Mouse (Mus musculus) liver, adult 2 months (tissue): ENCODE data around the gene Atxn2l. TPM values are rescaled to one million over a fixed set of nuclear protein-coding genes. Genes with fewer than 3 reads are reported as not detected.

Source experiments
- DNase-seq: peaks from one replicate; pipeline ENCODE4 v3.0.0-alpha.2; 2011; ENCODE audit warnings: low read depth, low spot score; ENCODE audit errors: extremely low read depth
- H3K27ac ChIP-seq: fragments of 200-500 bp; replicated peaks from 2 replicates; pipeline ENCODE4 v1.5.1; 2012; ENCODE audit warnings: low read depth, mild to moderate bottlenecking, control low read depth, inconsistent platforms, low read length; ENCODE audit not compliant: insufficient read depth
- H3K27me3 ChIP-seq: fragments of 200-500 bp; 2 replicates; pipeline ENCODE4 v1.6.1; 2012; ENCODE audit warnings: mild to moderate bottlenecking, moderate library complexity, low read length, inconsistent platforms; ENCODE audit not compliant: control insufficient read depth, insufficient read depth
- H3K36me3 ChIP-seq: fragments of 200-500 bp; 2 replicates; pipeline ENCODE4 v1.6.1; 2012; ENCODE audit warnings: low read length, inconsistent platforms; ENCODE audit not compliant: control insufficient read depth, insufficient read depth
- H3K4me1 ChIP-seq: fragments of 200-500 bp; 2 replicates; pipeline ENCODE4 v1.6.1; 2011; ENCODE audit warnings: low read length; ENCODE audit not compliant: control insufficient read depth, insufficient read depth
- H3K4me3 ChIP-seq: fragments of 200-500 bp; 2 replicates; pipeline ENCODE4 v1.5.1; 2011; ENCODE audit warnings: low read depth, mild to moderate bottlenecking, control low read depth, low read length, moderate library complexity; ENCODE audit not compliant: insufficient read depth
- H3K79me2 ChIP-seq: fragments of 200-500 bp; 2 replicates; pipeline ENCODE4 v1.6.1; 2012; ENCODE audit warnings: inconsistent platforms, mild to moderate bottlenecking, low read length, moderate library complexity; ENCODE audit not compliant: control insufficient read depth, insufficient read depth
- H3K9ac ChIP-seq: fragments of 200-500 bp; 2 replicates; pipeline ENCODE4 v1.6.1; 2012; ENCODE audit warnings: low read depth, mild to moderate bottlenecking, control low read depth, inconsistent platforms, low read length
- CTCF ChIP-seq: fragments of 200-500 bp; IDR thresholded peaks from 2 replicates; pipeline ENCODE4 v1.5.1; 2011; ENCODE audit warnings: low read depth, low read length, control low read depth
- POLR2A ChIP-seq: fragments of 200-500 bp; IDR thresholded peaks from 2 replicates; pipeline ENCODE4 v1.6.1; 2011; ENCODE audit warnings: low read length, control low read depth; ENCODE audit not compliant: insufficient read depth; ENCODE audit errors: extremely low read depth
- WGBS: fragments of 180-500 bp; shearing (Covaris S2); methylation state at CpG from one replicate; pipeline ENCODE4 v1.1.7; 2018; 5-methylcytosine and 5-hydroxymethylcytosine counted together
- polyA plus RNA-seq: library from polyadenylated mRNA; depleted of rRNA; stranded (reverse); fragments of >200 nt; gene quantifications from 2 replicates; pipeline ENCODE4 v1.2.3, GENCODE M21; 2012
- total RNA-seq: library from RNA; depleted of rRNA; stranded (reverse); fragments of >200 nt; gene quantifications from 2 replicates; pipeline ENCODE4 v1.2.3, GENCODE M21; 2014

Atxn2l gene
- total and polyA plus RNA-seq, 2 experiments: 4.6 to 81.3 TPM

- no peak for TF ChIP-seq CTCF
- TF ChIP-seq POLR2A: no peak
- no peaks in the 10 kb centered on the region for H3K36me3 ChIP-seq
- H3K27me3 ChIP-seq: peaks cover 3% of the 10 kb centered on the region; the same call in 1 of the 2 replicates
- H3K4me3 ChIP-seq: peak overlapping the region; percentile 43
- no peaks in the 10 kb centered on the region for H3K79me2 ChIP-seq
- peak overlapping the region; percentile 23; the same call in 1 of the 2 replicates for H3K9ac ChIP-seq
- H3K4me1 ChIP-seq: 0 out of 2 replicates have a peak, but pooled peaks cover 3% of the 10 kb centered on the region
- DNase-seq: no peak
- no peak overlapping the region for H3K27ac ChIP-seq
- WGBS: 5% methylated on average over 28 of the region's 28 CpGs
These were observed 32.5 kb upstream of the Atxn2l start for GRCm38 (mm10) chr7:126535766-126536165.

GRCm38 (mm10) chr7:126533434-126533833 is 30.2 kb upstream of the Atxn2l start:
- TF ChIP-seq POLR2A (no peak), CTCF (no peak)
- Histone ChIP-seq H3K36me3 (no peaks in the 10 kb centered on the region), H3K4me3 (no peak overlapping the region), H3K79me2 (no peaks in the 10 kb centered on the region), H3K9ac (no peak overlapping the region), H3K27ac (no peak overlapping the region), H3K27me3 (peaks cover 3% of the 10 kb centered on the region; the same call in 1 of the 2 replicates), H3K4me1 (0 out of 2 replicates have a peak, but pooled peaks cover 3% of the 10 kb centered on the region)
- 83% methylated on average over 1 of the region's 1 CpGs for WGBS
- DNase-seq: no peak

- H3K79me2 ChIP-seq: no peaks in the 10 kb centered on the region
- no peak overlapping the region for H3K4me3 ChIP-seq
- WGBS: 14% methylated on average over 1 of the region's 1 CpGs
- H3K27ac ChIP-seq: no peak overlapping the region
- TF ChIP-seq CTCF (peak; percentile 60), POLR2A (no peak)
- H3K9ac ChIP-seq: no peak overlapping the region
- H3K36me3 ChIP-seq: no peaks in the 10 kb centered on the region
- DNase-seq: peak; percentile 55
- H3K4me1 ChIP-seq: no peaks in the 10 kb centered on the region
- no peaks in the 10 kb centered on the region for H3K27me3 ChIP-seq
These were observed 24.9 kb upstream of the Atxn2l start for GRCm38 (mm10) chr7:126528166-126528577.

- Histone ChIP-seq H3K9ac (no peak overlapping the region), H3K4me3 (no peak overlapping the region), H3K27ac (no peak overlapping the region), H3K36me3 (no peaks in the 10 kb centered on the region), H3K4me1 (no peaks in the 10 kb centered on the region), H3K27me3 (no peaks in the 10 kb centered on the region), H3K79me2 (no peaks in the 10 kb centered on the region)
- WGBS: 81% methylated on average over 3 of the region's 3 CpGs
- DNase-seq: no peak
- TF ChIP-seq CTCF (no peak), POLR2A (no peak)
These were observed 20.1 kb upstream of the Atxn2l start for GRCm38 (mm10) chr7:126523316-126523715.

GRCm38 (mm10) chr7:126519513-126519912 is 16.3 kb upstream of the Atxn2l start:
- Histone ChIP-seq H3K4me1 (no peaks in the 10 kb centered on the region), H3K27ac (no peak overlapping the region), H3K36me3 (no peaks in the 10 kb centered on the region), H3K4me3 (no peak overlapping the region), H3K27me3 (no peaks in the 10 kb centered on the region), H3K9ac (no peak overlapping the region), H3K79me2 (no peaks in the 10 kb centered on the region)
- no peak for DNase-seq
- 70% methylated on average over 2 of the region's 2 CpGs for WGBS
- TF ChIP-seq CTCF (no peak), POLR2A (no peak)

GRCm38 (mm10) chr7:126518261-126518941 is 15.2 kb upstream of the Atxn2l start:
- H3K27ac ChIP-seq: no peak overlapping the region
- H3K79me2 ChIP-seq: no peaks in the 10 kb centered on the region
- no peaks in the 10 kb centered on the region for H3K36me3 ChIP-seq
- H3K4me1 ChIP-seq: no peaks in the 10 kb centered on the region
- no peak overlapping the region for H3K4me3 ChIP-seq
- H3K9ac ChIP-seq: no peak overlapping the region
- 94% methylated on average over 5 of the region's 5 CpGs for WGBS
- TF ChIP-seq POLR2A: no peak
- no peak for TF ChIP-seq CTCF
- DNase-seq: no peak
- no peaks in the 10 kb centered on the region for H3K27me3 ChIP-seq
